Mouse (Mus musculus): ENCODE data around the gene Plscr3.

- TF ChIP-seq EP300 (IDR thresholded peaks at IDR 0.05; ENCODE audit: low read length), result no peak
- TF ChIP-seq CTCF (conservative IDR thresholded peaks at IDR 0.05 in 1 of 2, IDR thresholded peaks at IDR 0.05 in 1 of 2; ENCODE audit: low read depth in 2 of 2, low read length in 2 of 2), result no peak
- no peak for TF ChIP-seq MAFK (IDR thresholded peaks at IDR 0.05; ENCODE audit: insufficient replicate concordance, low read length)
- TF ChIP-seq CHD2 (IDR thresholded peaks at IDR 0.05; ENCODE audit: low read length), result no peak
- no peak for TF ChIP-seq POLR2A (IDR thresholded peaks at IDR 0.05; ENCODE audit: low read depth, low read length)
- no peak for TF ChIP-seq USF2 (conservative IDR thresholded peaks at IDR 0.05; ENCODE audit: low read depth, low read length)
- no peak for TF ChIP-seq TBP (conservative IDR thresholded peaks at IDR 0.05; ENCODE audit: low read depth, low read length)
These were observed 10.7 kb upstream of the Plscr3 start for GRCm38 (mm10) chr11:69835326-69835965.
